Comparison of ENCODE assay signal across 9 mouse cellular contexts in genomic region chr9:69454691-69455090, GRCm38 (mm10). TPM values are rescaled to one million over a fixed set of nuclear protein-coding genes. Genes with fewer than 3 reads are reported as not detected.
A peak's percentile ranks its signal among the peaks of the same experiment; 100 is the strongest.
DNase-seq lines count a peak whose midpoint lies in the region; ATAC-seq and TF ChIP-seq lines count a peak whose summit lies in the region.
"Had no signal": no experiment of that assay in that cellular context is flagged by ENCODE, and none has a peak within 500 bp of the region (broad histone marks: within the 10 kb centered on the region; RNA-seq: fewer than 3 reads in every experiment).

No protein-coding gene starts in this region.

- H3K27ac ChIP-seq in kidney, embryonic 15.5 days, result peak overlapping the region; percentile 95
- H3K27ac ChIP-seq in bone marrow, adult 2 months (ENCODE audit: control insufficient read depth, insufficient read depth, low read depth, low read length, poor library complexity), result no peak overlapping the region
- H3K27ac ChIP-seq in hindbrain, embryonic 12.5 days, result no peak overlapping the region
- peak overlapping the region; percentile 91 for H3K27ac ChIP-seq in liver, postnatal 0 days (ENCODE audit: low read depth)

- no peaks in the 10 kb centered on the region for H3K27me3 ChIP-seq in kidney, embryonic 15.5 days
- peaks cover 31% of the 10 kb centered on the region for H3K27me3 ChIP-seq in hindbrain, embryonic 12.5 days
- no peaks in the 10 kb centered on the region for H3K27me3 ChIP-seq in liver, postnatal 0 days (ENCODE audit: insufficient read depth, low read length)
- H3K27me3 ChIP-seq: Patski had no signal

- H3K4me3 ChIP-seq in kidney, embryonic 15.5 days (replicated peaks), result peak overlapping the region; percentile 67
- H3K4me3 ChIP-seq in bone marrow, adult 2 months (replicated peaks; ENCODE audit: control insufficient read depth, low read depth, low read length), result peak overlapping the region; percentile 77
- H3K4me3 ChIP-seq in hindbrain, embryonic 12.5 days, result peak overlapping the region; percentile 48; the same call in 1 of the 2 replicates
- H3K4me3 ChIP-seq in liver, postnatal 0 days (ENCODE audit: low read depth, low read length), result peak overlapping the region; percentile 76

- no peak for TF ChIP-seq EP300 in liver, postnatal 0 days (IDR thresholded peaks at IDR 0.05; ENCODE audit: low read depth)

- no peaks in the 10 kb centered on the region for H3K9me3 ChIP-seq in kidney, embryonic 15.5 days (replicated peaks)
- no peaks in the 10 kb centered on the region for H3K9me3 ChIP-seq in hindbrain, embryonic 12.5 days (replicated peaks)
- no peaks in the 10 kb centered on the region for H3K9me3 ChIP-seq in liver, postnatal 0 days (ENCODE audit: low read length)

- no peak for DNase-seq in kidney, postnatal 25 days
- no peak for DNase-seq in liver, postnatal 0 days
- no peak for DNase-seq in adrenal gland, postnatal 36 days
- no peak for DNase-seq in adipocyte (ENCODE audit: low spot score)
- no peak for DNase-seq in thymus, postnatal 25 days

- 0 out of 2 replicates have a peak, but pooled peaks cover 3% of the 10 kb centered on the region for H3K36me3 ChIP-seq in kidney, embryonic 15.5 days
- no peaks in the 10 kb centered on the region for H3K36me3 ChIP-seq in hindbrain, embryonic 12.5 days
- H3K36me3 ChIP-seq in liver, postnatal 0 days (replicated peaks; ENCODE audit: insufficient read depth, low read length), result no peaks in the 10 kb centered on the region; the same call in 1 of the 2 replicates

- H3K9ac ChIP-seq in kidney, embryonic 15.5 days, result 0 out of 2 replicates have a peak overlapping the region, but pooled peaks have one; percentile 70
- no peak overlapping the region for H3K9ac ChIP-seq in hindbrain, embryonic 12.5 days
- peak overlapping the region; percentile 80 for H3K9ac ChIP-seq in liver, postnatal 0 days (replicated peaks)

- peaks cover 66% of the 10 kb centered on the region for H3K4me1 ChIP-seq in kidney, embryonic 15.5 days
- H3K4me1 ChIP-seq in bone marrow, adult 2 months (ENCODE audit: control insufficient read depth, insufficient read depth, low read length), result peaks cover 2% of the 10 kb centered on the region; the same call in 1 of the 2 replicates
- peaks cover 43% of the 10 kb centered on the region for H3K4me1 ChIP-seq in hindbrain, embryonic 12.5 days
- peaks cover 50% of the 10 kb centered on the region for H3K4me1 ChIP-seq in liver, postnatal 0 days (ENCODE audit: insufficient read depth)

- TF ChIP-seq CTCF in bone marrow, adult 2 months (IDR thresholded peaks at IDR 0.05; ENCODE audit: control insufficient read depth, insufficient read depth, low read length), result no peak
- TF ChIP-seq CTCF in liver, postnatal 0 days (IDR thresholded peaks at IDR 0.05; ENCODE audit: low read depth), result no peak

- peak overlapping the region; percentile 77 for H3K4me2 ChIP-seq in kidney, embryonic 15.5 days
- peak overlapping the region; percentile 74 for H3K4me2 ChIP-seq in hindbrain, embryonic 12.5 days (replicated peaks)
- H3K4me2 ChIP-seq in liver, postnatal 0 days (ENCODE audit: low read depth, low read length), result peak overlapping the region; percentile 84

- no peak for TF ChIP-seq POLR2A in bone marrow, adult 2 months (IDR thresholded peaks at IDR 0.05; ENCODE audit: borderline replicate concordance, control insufficient read depth, low read depth, low read length)

- 41% methylated on average over 4 of the region's 4 CpGs for WGBS in kidney, embryonic 15.5 days
- WGBS in bone marrow, adult 2 months, result 36% methylated on average over 4 of the region's 4 CpGs
- WGBS in hindbrain, embryonic 12.5 days, result 64% methylated on average over 4 of the region's 4 CpGs
- WGBS in liver, postnatal 0 days (ENCODE audit: insufficient replicate concordance), result 33% methylated on average over 4 of the region's 4 CpGs

- ATAC-seq in kidney, embryonic 15.5 days (replicated peaks; ENCODE audit: low FRiP score), result no peak
- no peak for ATAC-seq in hindbrain, embryonic 12.5 days (ENCODE audit: low FRiP score)
- no peak for ATAC-seq in liver, postnatal 0 days
- ATAC-seq: Patski had no signal

RNA-seq across cellular contexts. Expression of gene Anxa2, which starts 1.3 kb away (rescaled TPM):
- polyA plus RNA-seq in kidney, embryonic 15.5 days (2015; fragmentation: Nextera tagmentation; extraction: Ambion mirVana), result 567 and 614 TPM in 2 replicates
- 98.8 and 211 TPM in 2 replicates for polyA plus RNA-seq in bone marrow, adult 2 months (2011; ENCODE audit: insufficient read depth, insufficient read length, low replicate concordance, missing spikeins)
- 317 and 331 TPM in 2 replicates for polyA plus RNA-seq in hindbrain, embryonic 12.5 days (2016; fragmentation: Nextera tagmentation; extraction: Ambion mirVana)
- 68.2 and 78.3 TPM in 2 replicates for polyA plus RNA-seq in liver, postnatal 0 days (2015; fragmentation: Nextera tagmentation; extraction: Ambion mirVana)
- 100 to 1,000 TPM; 396 to 515 TPM for total RNA-seq in adrenal gland, postnatal 36 days (2021)

RNA-seq across cellular contexts. Expression of gene Ice2, which starts 57.0 kb away (rescaled TPM):
- polyA plus RNA-seq in kidney, embryonic 15.5 days (2015; fragmentation: Nextera tagmentation; extraction: Ambion mirVana), result 21.3 and 23.4 TPM in 2 replicates
- 4.9 and 6.4 TPM in 2 replicates for polyA plus RNA-seq in bone marrow, adult 2 months (2011; ENCODE audit: insufficient read depth, insufficient read length, low replicate concordance, missing spikeins)
- polyA plus RNA-seq in hindbrain, embryonic 12.5 days (2016; fragmentation: Nextera tagmentation; extraction: Ambion mirVana), result 20.5 and 20.9 TPM in 2 replicates
- polyA plus RNA-seq in liver, postnatal 0 days (2015; fragmentation: Nextera tagmentation; extraction: Ambion mirVana), result 4.5 and 5.1 TPM in 2 replicates
- total RNA-seq in adrenal gland, postnatal 36 days (2021), result 10 to 100 TPM; 12.9 to 15.3 TPM

Comparison
In these comparisons a context has a peak if more than half of its experiments do, and no peak if none do; other contexts are left out.
1. H3K27ac ChIP-seq: peak in kidney, embryonic 15.5 days (single experiment) and liver, postnatal 0 days (single experiment); none in bone marrow, adult 2 months (single experiment) and hindbrain, embryonic 12.5 days (single experiment).
2. Peak in every context shown above with its lines, with median percentiles within 50 percentile points of each other: H3K4me2 ChIP-seq and H3K4me3 ChIP-seq.